Mouse (Mus musculus): Measurements from ENCODE around the gene Fadd. TPM values are rescaled to one million over a fixed set of nuclear protein-coding genes. Genes with fewer than 3 reads are reported as not detected.
A peak's percentile ranks its signal among the peaks of the same experiment; 100 is the strongest.

The Fadd gene
- polyA plus RNA-seq (2015; fragmentation: Nextera tagmentation; extraction: Ambion mirVana), result 11.5 and 12.7 TPM in 2 replicates

DNA sequence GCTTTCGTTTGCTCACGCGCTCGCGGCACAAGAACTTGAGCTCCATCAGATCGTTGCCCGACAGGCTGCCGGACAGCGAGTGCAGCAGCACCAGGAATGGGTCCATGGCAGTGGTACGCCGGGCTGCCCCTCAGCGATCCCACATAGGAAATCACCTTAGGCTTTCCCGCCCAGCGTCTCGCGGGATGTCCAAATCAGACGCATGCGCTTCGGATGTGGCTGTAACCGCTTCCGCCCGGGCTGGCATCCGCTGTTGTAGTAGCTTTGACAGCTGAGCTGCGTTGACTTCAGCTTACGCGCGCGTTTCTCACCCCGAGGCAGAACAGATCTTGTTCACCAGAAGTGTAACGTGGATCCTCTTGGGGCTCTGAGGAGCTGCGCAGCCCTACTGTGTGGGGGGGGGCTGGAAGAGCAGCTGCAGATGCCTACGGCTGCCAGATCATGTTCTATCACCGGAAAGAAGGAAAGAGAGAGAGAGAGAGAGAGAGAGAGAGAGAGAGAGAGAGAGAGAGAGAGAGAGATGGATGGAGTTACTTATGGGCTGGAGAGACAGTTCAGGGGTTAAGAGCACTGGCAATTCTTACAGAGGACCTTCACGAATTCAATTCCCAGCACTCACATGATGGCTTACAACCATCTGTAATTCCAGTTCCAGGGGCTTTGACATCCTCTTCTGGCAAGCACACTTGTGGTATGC lies at the start of gene Fadd:
Gene Fadd, minus strand, starts transcription at position 180 of the 697 bp plus-strand sequence.
- under 1% methylated on average over 34 of the region's 34 CpGs for WGBS
- H3K27ac ChIP-seq (ENCODE audit: low read length), result peak within 1 kb of the TSS; percentile 96
- H3K36me3 ChIP-seq (ENCODE audit: control insufficient read depth, insufficient read depth, low read length), result peaks cover 5% of the 10 kb centered on the region
- H3K4me2 ChIP-seq (ENCODE audit: low read depth, low read length), result peak within 1 kb of the TSS; percentile 81
- peak within 1 kb of the TSS; percentile 90 for H3K4me3 ChIP-seq (ENCODE audit: low read length)
- no peaks in the 10 kb centered on the region for H3K27me3 ChIP-seq (ENCODE audit: control insufficient read depth, insufficient read depth, low read depth, low read length)
- H3K9ac ChIP-seq (ENCODE audit: low read length), result peak within 1 kb of the TSS; percentile 86
- ATAC-seq (ENCODE audit: low read depth), result peak; percentile 91
- H3K4me1 ChIP-seq (replicated peaks; ENCODE audit: control insufficient read depth, insufficient read depth, low read length), result peaks cover 16% of the 10 kb centered on the region
- no peaks in the 10 kb centered on the region for H3K9me3 ChIP-seq (ENCODE audit: control insufficient read depth, low read length)

DNA sequence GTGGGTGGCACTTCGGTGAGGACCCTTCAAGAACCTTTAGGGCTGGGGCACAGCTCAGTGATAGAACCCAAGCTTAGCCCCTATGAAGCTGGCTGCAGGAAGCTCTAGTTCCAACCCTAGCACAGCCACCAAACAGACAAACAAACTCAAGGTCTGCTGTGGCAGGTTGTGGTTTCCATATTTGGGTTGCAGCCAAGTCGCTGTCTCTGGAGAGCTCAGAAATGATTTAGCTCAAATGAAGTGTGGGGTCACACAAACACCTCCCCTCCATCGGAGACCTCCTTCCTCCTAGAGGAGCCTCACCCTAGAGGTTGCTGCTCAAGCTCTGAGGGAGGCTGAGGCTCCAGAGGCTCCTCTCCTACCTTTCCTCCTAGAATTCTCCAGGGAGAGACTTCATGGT lies 48.4 kb upstream of the Fadd start:
- Histone ChIP-seq H3K27ac (ENCODE audit: low read length) (no peak overlapping the region), H3K4me2 (ENCODE audit: low read depth, low read length) (no peak overlapping the region), H3K36me3 (ENCODE audit: control insufficient read depth, insufficient read depth, low read length) (no peaks in the 10 kb centered on the region; the same call in 1 of the 2 replicates), H3K4me1 (replicated peaks; ENCODE audit: control insufficient read depth, insufficient read depth, low read length) (peaks cover 20% of the 10 kb centered on the region), H3K9ac (ENCODE audit: low read length) (no peak overlapping the region), H3K9me3 (ENCODE audit: control insufficient read depth, low read length) (no peaks in the 10 kb centered on the region), H3K4me3 (ENCODE audit: low read length) (no peak overlapping the region), H3K27me3 (ENCODE audit: control insufficient read depth, insufficient read depth, low read depth, low read length) (no peaks in the 10 kb centered on the region)
- no peak for ATAC-seq (ENCODE audit: low read depth)
- WGBS, result 48% methylated on average over 3 of the region's 3 CpGs

DNA sequence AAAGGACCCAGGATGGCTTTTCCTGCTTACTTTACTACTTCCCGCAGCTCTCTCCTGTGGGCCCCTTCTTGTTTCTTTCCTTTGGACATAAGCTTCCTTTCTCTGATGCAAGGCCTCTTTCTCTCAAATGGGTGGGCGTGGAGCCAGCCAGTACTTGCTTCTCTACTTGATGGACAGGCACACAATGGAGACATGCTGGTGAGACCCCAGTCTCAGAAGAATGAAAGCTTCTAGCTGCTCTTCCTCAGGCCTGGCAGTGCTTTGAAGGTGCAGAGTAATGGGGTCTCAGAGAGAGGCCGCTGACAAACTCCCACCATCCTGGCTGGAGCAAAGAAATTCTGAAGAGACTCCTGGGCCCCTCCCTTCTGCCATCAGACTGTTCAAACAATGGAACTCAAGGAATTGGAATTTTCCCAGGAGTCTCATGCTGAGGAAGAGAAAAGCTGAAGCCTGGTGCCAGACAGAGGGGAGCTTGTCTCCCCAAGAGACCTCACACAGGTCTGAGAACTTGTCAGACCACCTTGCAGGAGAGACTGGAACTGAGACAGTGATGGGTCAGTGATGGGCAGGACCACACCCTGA lies 46.2 kb upstream of the Fadd start:
- ATAC-seq (ENCODE audit: low read depth), result peak; percentile 61
- Histone ChIP-seq H3K4me3 (ENCODE audit: low read length) (no peak overlapping the region), H3K27ac (ENCODE audit: low read length) (0 out of 2 replicates have a peak overlapping the region, but pooled peaks have one; percentile 10), H3K9ac (ENCODE audit: low read length) (no peak overlapping the region), H3K36me3 (ENCODE audit: control insufficient read depth, insufficient read depth, low read length) (no peaks in the 10 kb centered on the region; the same call in 1 of the 2 replicates), H3K4me1 (replicated peaks; ENCODE audit: control insufficient read depth, insufficient read depth, low read length) (peaks cover 20% of the 10 kb centered on the region), H3K4me2 (ENCODE audit: low read depth, low read length) (no peak overlapping the region), H3K27me3 (ENCODE audit: control insufficient read depth, insufficient read depth, low read depth, low read length) (no peaks in the 10 kb centered on the region), H3K9me3 (ENCODE audit: control insufficient read depth, low read length) (no peaks in the 10 kb centered on the region)
- WGBS, result 16% methylated on average over 3 of the region's 3 CpGs

DNA sequence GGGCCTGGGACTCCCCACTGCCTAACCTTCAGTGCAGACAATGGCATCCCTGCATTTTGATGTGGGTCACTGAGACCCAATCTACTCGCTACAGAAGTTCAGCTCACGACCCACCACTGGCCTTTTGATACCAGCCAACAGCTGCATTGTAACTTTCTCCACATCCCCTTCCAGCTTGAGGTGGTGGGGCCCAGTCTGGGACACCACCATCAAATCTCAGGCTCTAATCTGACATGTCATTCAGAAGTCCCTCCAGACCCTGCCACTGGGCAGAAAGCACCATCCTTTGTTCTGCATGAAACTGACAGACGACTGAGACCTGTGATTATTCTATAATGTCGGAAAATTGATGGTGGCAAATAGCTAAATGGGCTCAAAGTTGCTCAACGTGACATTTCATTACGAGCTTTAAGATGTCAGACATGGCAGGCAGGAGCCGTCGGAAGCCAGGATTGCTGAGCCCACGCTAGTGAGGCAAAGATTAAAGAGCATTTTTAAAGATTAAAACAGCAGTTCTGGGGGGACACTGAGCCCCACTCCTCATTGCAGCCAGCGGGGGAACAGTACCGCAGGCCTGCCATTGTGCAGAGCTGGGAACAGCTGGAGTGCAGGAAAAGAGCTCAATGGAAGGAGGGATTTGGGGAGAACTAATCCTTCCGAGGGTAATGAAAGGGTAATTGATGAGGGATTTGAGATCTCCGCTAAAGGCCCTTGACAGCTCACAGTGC lies 45.5 kb upstream of the Fadd start:
- H3K36me3 ChIP-seq (ENCODE audit: control insufficient read depth, insufficient read depth, low read length), result no peaks in the 10 kb centered on the region; the same call in 1 of the 2 replicates
- 0 out of 2 replicates have a peak overlapping the region, but pooled peaks have one; percentile 10 for H3K27ac ChIP-seq (ENCODE audit: low read length)
- H3K9ac ChIP-seq (ENCODE audit: low read length), result no peak overlapping the region
- H3K4me2 ChIP-seq (ENCODE audit: low read depth, low read length), result no peak overlapping the region
- no peaks in the 10 kb centered on the region for H3K27me3 ChIP-seq (ENCODE audit: control insufficient read depth, insufficient read depth, low read depth, low read length)
- no peak overlapping the region for H3K4me3 ChIP-seq (ENCODE audit: low read length)
- H3K4me1 ChIP-seq (replicated peaks; ENCODE audit: control insufficient read depth, insufficient read depth, low read length), result peaks cover 20% of the 10 kb centered on the region
- no peak for ATAC-seq (ENCODE audit: low read depth)
- no peaks in the 10 kb centered on the region for H3K9me3 ChIP-seq (ENCODE audit: control insufficient read depth, low read length)
- 41% methylated on average over 13 of the region's 13 CpGs for WGBS

DNA sequence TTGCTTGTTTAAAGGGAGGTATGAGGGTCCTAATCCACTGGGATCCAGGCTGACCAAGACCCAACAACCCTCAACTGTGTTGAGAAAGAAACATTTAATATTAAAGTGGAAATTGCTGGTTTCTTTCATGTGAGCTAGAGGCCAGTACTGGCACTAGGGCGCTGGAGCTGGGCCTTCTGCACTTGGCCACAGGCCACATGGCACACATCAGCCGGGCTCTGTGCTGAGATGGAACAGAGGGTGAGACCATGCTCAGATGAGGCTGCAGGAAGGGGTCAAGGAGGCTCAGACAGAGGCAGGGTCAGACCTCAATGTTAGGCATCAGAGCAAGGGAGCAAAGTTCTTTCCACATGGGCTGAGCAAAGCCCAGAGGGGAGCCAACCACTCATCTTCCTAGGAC lies 43.8 kb upstream of the Fadd start:
- Histone ChIP-seq H3K27me3 (ENCODE audit: control insufficient read depth, insufficient read depth, low read depth, low read length) (no peaks in the 10 kb centered on the region), H3K9me3 (ENCODE audit: control insufficient read depth, low read length) (0 out of 2 replicates have a peak, but pooled peaks cover 2% of the 10 kb centered on the region), H3K4me2 (ENCODE audit: low read depth, low read length) (no peak overlapping the region), H3K4me1 (replicated peaks; ENCODE audit: control insufficient read depth, insufficient read depth, low read length) (peaks cover 23% of the 10 kb centered on the region), H3K36me3 (ENCODE audit: control insufficient read depth, insufficient read depth, low read length) (peaks cover 2% of the 10 kb centered on the region; the same call in 1 of the 2 replicates), H3K4me3 (ENCODE audit: low read length) (no peak overlapping the region), H3K9ac (ENCODE audit: low read length) (no peak overlapping the region), H3K27ac (ENCODE audit: low read length) (no peak overlapping the region)
- 72% methylated on average over 2 of the region's 2 CpGs for WGBS
- ATAC-seq (ENCODE audit: low read depth), result no peak

DNA sequence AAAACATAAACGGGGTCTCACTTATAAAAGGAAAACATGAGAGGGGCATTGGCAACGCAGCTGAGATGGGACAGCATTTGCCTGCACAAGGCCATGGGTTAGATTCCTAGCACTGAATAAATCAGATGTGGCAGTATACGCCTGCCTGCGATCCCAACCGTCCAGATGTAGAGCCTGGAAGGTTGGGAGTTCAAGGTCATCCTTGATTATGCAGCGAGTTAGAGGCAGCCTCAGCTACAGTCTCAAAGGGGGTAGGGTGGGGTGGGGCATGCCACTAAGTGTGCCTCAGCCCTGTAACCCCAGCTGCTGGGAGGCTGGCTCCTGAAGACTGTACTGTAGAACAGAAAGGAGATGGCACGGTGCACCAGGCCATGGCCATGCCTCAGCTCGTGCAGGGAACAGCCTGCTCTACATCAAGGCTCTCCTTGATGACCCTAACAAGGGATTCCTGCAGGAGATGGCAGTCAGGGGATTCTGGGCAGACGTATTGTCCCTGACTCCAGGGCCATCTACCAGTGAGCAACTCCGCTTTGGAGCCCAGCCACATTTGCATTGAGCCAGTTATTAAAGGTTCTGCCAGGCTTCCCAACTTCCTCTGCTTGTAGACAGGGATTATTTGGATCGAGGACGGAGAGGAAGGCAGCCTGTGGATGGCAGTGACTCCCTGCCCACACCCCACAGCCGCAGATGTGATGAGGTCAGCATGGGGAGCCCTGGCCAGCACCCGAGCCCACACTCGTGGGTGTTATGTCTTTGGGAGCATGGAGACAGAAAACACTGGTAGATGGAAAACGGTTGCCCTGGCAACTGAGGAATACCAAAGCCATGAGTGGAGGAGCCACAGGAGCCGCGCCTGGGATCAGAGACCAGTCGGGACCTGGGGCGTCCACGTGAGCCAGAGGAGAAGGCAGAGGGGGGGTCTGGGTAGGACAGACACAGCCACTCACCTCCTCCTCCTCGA lies 38.7 kb upstream of the Fadd start:
- H3K9ac ChIP-seq (ENCODE audit: low read length), result no peak overlapping the region
- ATAC-seq (ENCODE audit: low read depth), result peak; percentile 24; the same call in 1 of the 2 replicates
- peaks cover 2% of the 10 kb centered on the region; the same call in 1 of the 2 replicates for H3K36me3 ChIP-seq (ENCODE audit: control insufficient read depth, insufficient read depth, low read length)
- H3K4me3 ChIP-seq (ENCODE audit: low read length), result no peak overlapping the region
- H3K4me1 ChIP-seq (replicated peaks; ENCODE audit: control insufficient read depth, insufficient read depth, low read length), result peaks cover 5% of the 10 kb centered on the region; the same call in 1 of the 2 replicates
- H3K4me2 ChIP-seq (ENCODE audit: low read depth, low read length), result no peak overlapping the region
- no peaks in the 10 kb centered on the region for H3K27me3 ChIP-seq (ENCODE audit: control insufficient read depth, insufficient read depth, low read depth, low read length)
- 50% methylated on average over 22 of the region's 22 CpGs for WGBS
- 0 out of 2 replicates have a peak, but pooled peaks cover 2% of the 10 kb centered on the region for H3K9me3 ChIP-seq (ENCODE audit: control insufficient read depth, low read length)
- H3K27ac ChIP-seq (ENCODE audit: low read length), result no peak overlapping the region

DNA sequence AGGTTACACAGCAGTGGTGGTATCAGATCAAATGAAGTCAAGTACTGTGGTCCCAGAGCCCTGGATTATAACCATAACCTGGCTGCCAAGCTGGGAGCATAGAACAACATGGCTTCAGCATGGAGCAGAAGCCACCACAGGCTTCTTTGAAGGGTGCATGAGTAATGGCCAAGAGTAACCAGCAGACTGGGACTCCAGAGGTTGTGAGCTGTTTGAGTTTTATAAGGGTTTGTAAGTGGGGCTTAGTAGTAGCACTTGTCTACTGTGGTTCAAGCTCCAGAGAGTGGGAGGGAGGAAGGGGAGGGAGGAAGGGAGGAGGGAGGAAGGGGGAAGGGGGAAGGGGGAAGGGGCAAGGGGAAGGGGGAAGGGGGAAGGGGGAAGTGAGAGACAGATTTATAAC lies 38.1 kb upstream of the Fadd start:
- H3K4me3 ChIP-seq (ENCODE audit: low read length), result no peak overlapping the region
- peak; percentile 63 for ATAC-seq (ENCODE audit: low read depth)
- no peak overlapping the region for H3K4me2 ChIP-seq (ENCODE audit: low read depth, low read length)
- H3K27ac ChIP-seq (ENCODE audit: low read length), result 0 out of 2 replicates have a peak overlapping the region, but pooled peaks have one; percentile 1
- H3K9ac ChIP-seq (ENCODE audit: low read length), result no peak overlapping the region
- H3K27me3 ChIP-seq (ENCODE audit: control insufficient read depth, insufficient read depth, low read depth, low read length), result no peaks in the 10 kb centered on the region
- H3K36me3 ChIP-seq (ENCODE audit: control insufficient read depth, insufficient read depth, low read length), result peaks cover 2% of the 10 kb centered on the region; the same call in 1 of the 2 replicates
- peaks cover 5% of the 10 kb centered on the region; the same call in 1 of the 2 replicates for H3K4me1 ChIP-seq (replicated peaks; ENCODE audit: control insufficient read depth, insufficient read depth, low read length)
- 0 out of 2 replicates have a peak, but pooled peaks cover 2% of the 10 kb centered on the region for H3K9me3 ChIP-seq (ENCODE audit: control insufficient read depth, low read length)

DNA sequence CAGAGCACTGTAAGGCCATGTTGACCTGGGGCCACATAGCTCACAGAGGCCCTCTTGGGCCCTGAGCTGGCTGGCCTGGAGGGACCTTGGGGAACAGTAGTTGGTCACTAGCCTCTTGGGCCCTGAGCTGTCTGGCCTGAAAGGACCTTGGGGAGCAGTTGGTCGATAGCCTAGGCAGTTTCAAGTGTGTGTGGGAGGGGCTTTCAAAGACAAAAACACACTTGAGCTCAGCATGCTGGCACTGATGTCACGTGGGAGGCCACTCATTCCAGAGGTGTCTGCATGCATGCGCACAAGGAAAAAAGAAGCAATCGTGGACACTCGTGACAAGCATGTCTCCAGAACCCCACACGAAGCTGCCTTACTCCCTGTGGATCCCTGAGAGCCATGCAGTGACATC lies 33.1 kb upstream of the Fadd start:
- WGBS, result 49% methylated on average over 6 of the region's 6 CpGs
- Histone ChIP-seq H3K36me3 (ENCODE audit: control insufficient read depth, insufficient read depth, low read length) (no peaks in the 10 kb centered on the region), H3K4me2 (ENCODE audit: low read depth, low read length) (no peak overlapping the region), H3K27ac (ENCODE audit: low read length) (no peak overlapping the region), H3K4me3 (ENCODE audit: low read length) (no peak overlapping the region), H3K9me3 (ENCODE audit: control insufficient read depth, low read length) (no peaks in the 10 kb centered on the region), H3K9ac (ENCODE audit: low read length) (no peak overlapping the region), H3K4me1 (replicated peaks; ENCODE audit: control insufficient read depth, insufficient read depth, low read length) (no peaks in the 10 kb centered on the region), H3K27me3 (ENCODE audit: control insufficient read depth, insufficient read depth, low read depth, low read length) (no peaks in the 10 kb centered on the region)
- peak; percentile 14; the same call in 1 of the 2 replicates for ATAC-seq (ENCODE audit: low read depth)

All from lung, embryonic 16.5 days (tissue).